Mouse (Mus musculus): ENCODE data around the gene Krtcap2. TPM values are rescaled to one million over a fixed set of nuclear protein-coding genes. Genes with fewer than 3 reads are reported as not detected.
"Not testable (repeated sequence)": the region's sequence is repeated elsewhere in the genome, so short reads cannot be mapped to it uniquely, and the experiment has no call there.

Krtcap2 gene
- total and polyA plus RNA-seq, 3 experiments = 143 to 230 (median 180) TPM

GRCm38 (mm10) chr3:89215853-89216252, 29.9 kb upstream of the Krtcap2 start (continued):
- TF ChIP-seq IRF4 (IDR thresholded peaks at IDR 0.05; ENCODE audit: low read depth, low read length) = peak; percentile 59
- TF ChIP-seq MAX (IDR thresholded peaks at IDR 0.05; ENCODE audit: low read length) = peak; percentile 35; the same call in 1 of the 2 replicates
- TF ChIP-seq UBTF (IDR thresholded peaks at IDR 0.05; ENCODE audit: low read depth, low read length) = no peak
- no peak for TF ChIP-seq NRF1 (IDR thresholded peaks at IDR 0.05; ENCODE audit: low read depth, low read length)

- H3K27me3 ChIP-seq (replicated peaks); dilution Hi-C loops (cut with MboI; ENCODE audit: extremely low pct_ligation_motif_present, extremely low pct_unique_long_range_greater_than_20kb, low sequenced_read_pairs); H3K4me3 ChIP-seq (replicated peaks in 1 of 3; ENCODE audit: low read depth in 2 of 3, low read length in 2 of 3, poor library complexity in 1 of 3); DNase-seq (ENCODE audit: extremely low read depth); H3K4me2 ChIP-seq (ENCODE audit: insufficient read depth, low read depth, poor library complexity, severe bottlenecking); H3K9me3 ChIP-seq (replicated peaks; ENCODE audit: low read length); H3K27ac ChIP-seq (ENCODE audit: insufficient read depth, low read depth); H3K9ac ChIP-seq (ENCODE audit: insufficient read depth, low read depth); in situ Hi-C loops (cut with MboI; ENCODE audit: low pct_ligation_motif_present, low pct_unique_long_range_greater_than_20kb, low sequenced_read_pairs): not testable (repeated sequence)
- Histone ChIP-seq H3K4me1 (ENCODE audit: control insufficient read depth in 1 of 2, insufficient read depth in 2 of 2) (peaks cover 5 to 33% of the 10 kb centered on the region in 2 experiments; a peak in 3 of 4 replicates), H3K79me2 (replicated peaks; ENCODE audit: control insufficient read depth, extremely low read depth, insufficient read depth, poor library complexity, severe bottlenecking) (peaks cover 14% of the 10 kb centered on the region), H3K36me3 (replicated peaks in 1 of 2; ENCODE audit: control insufficient read depth in 1 of 2, insufficient read depth in 1 of 2, low read length in 1 of 2) (peaks cover 2 to 23% of the 10 kb centered on the region in 2 experiments)
- TF ChIP-seq ZNF384 (IDR thresholded peaks at IDR 0.05; ENCODE audit: low read depth, low read length) = peak; percentile 22; the same call in 1 of the 2 replicates
Observed at GRCm38 (mm10) chr3:89216407-89216806, 29.4 kb upstream of the Krtcap2 start.

- H3K4me1 ChIP-seq (ENCODE audit: control insufficient read depth in 1 of 2, insufficient read depth in 2 of 2) = peaks cover 0 to 17% of the 10 kb centered on the region in 2 experiments; a peak in 3 of 4 replicates
- dilution Hi-C loops (cut with MboI; ENCODE audit: extremely low pct_ligation_motif_present, extremely low pct_unique_long_range_greater_than_20kb, low sequenced_read_pairs) (no loop called here), in situ Hi-C loops (cut with MboI; ENCODE audit: low pct_ligation_motif_present, low pct_unique_long_range_greater_than_20kb, low sequenced_read_pairs) (no loop called here)
- no peak for TF ChIP-seq MEF2A (IDR thresholded peaks at IDR 0.05; ENCODE audit: borderline replicate concordance, low read depth, low read length)
- no peak for TF ChIP-seq NELFE (IDR thresholded peaks at IDR 0.05; ENCODE audit: low read depth, low read length)
- TF ChIP-seq EP300 (IDR thresholded peaks at IDR 0.05; ENCODE audit: low read length) = no peak
- no peak for TF ChIP-seq MXI1 (IDR thresholded peaks at IDR 0.05; ENCODE audit: low read depth, low read length)
- TF ChIP-seq USF1 (IDR thresholded peaks at IDR 0.05; ENCODE audit: low read depth, low read length) = no peak
- no peak for TF ChIP-seq E2F4 (IDR thresholded peaks at IDR 0.05; ENCODE audit: insufficient replicate concordance, low read depth, low read length)
- TF ChIP-seq ZKSCAN1 (IDR thresholded peaks at IDR 0.05; ENCODE audit: borderline replicate concordance, low read depth, low read length) = no peak
- no peak for TF ChIP-seq GABPA (IDR thresholded peaks at IDR 0.05; ENCODE audit: insufficient replicate concordance, low read depth, low read length)
- no peaks in the 10 kb centered on the region for H3K9me3 ChIP-seq (replicated peaks; ENCODE audit: low read length)
- no peak overlapping the region for H3K9ac ChIP-seq (ENCODE audit: insufficient read depth, low read depth)
- H3K79me2 ChIP-seq (replicated peaks; ENCODE audit: control insufficient read depth, extremely low read depth, insufficient read depth, poor library complexity, severe bottlenecking) = peaks cover 3% of the 10 kb centered on the region; the same call in 1 of the 2 replicates
- H3K27me3 ChIP-seq (replicated peaks) = no peaks in the 10 kb centered on the region
- no peak overlapping the region for H3K27ac ChIP-seq (ENCODE audit: insufficient read depth, low read depth)
- H3K36me3 ChIP-seq (replicated peaks in 1 of 2; ENCODE audit: control insufficient read depth in 1 of 2, insufficient read depth in 1 of 2, low read length in 1 of 2) = peaks cover 0 to 15% of the 10 kb centered on the region in 2 experiments
- no peak overlapping the region for H3K4me2 ChIP-seq (ENCODE audit: insufficient read depth, low read depth, poor library complexity, severe bottlenecking)
- DNase-seq (ENCODE audit: extremely low read depth) = no peak
- H3K4me3 ChIP-seq (replicated peaks in 1 of 3; ENCODE audit: low read depth in 2 of 3, low read length in 2 of 3, poor library complexity in 1 of 3) = no peak overlapping the region
Observed at GRCm38 (mm10) chr3:89218271-89218670, 27.5 kb upstream of the Krtcap2 start.

Data from CH12.LX (cell line).